Mouse (Mus musculus): Measurements from ENCODE around the gene Trip6. TPM values are rescaled to one million over a fixed set of nuclear protein-coding genes. Genes with fewer than 3 reads are reported as not detected.
A peak's percentile ranks its signal among the peaks of the same experiment; 100 is the strongest.

Trip6 gene
- polyA plus RNA-seq, 1 experiment from 2014 or later = 61.1 TPM

DNA sequence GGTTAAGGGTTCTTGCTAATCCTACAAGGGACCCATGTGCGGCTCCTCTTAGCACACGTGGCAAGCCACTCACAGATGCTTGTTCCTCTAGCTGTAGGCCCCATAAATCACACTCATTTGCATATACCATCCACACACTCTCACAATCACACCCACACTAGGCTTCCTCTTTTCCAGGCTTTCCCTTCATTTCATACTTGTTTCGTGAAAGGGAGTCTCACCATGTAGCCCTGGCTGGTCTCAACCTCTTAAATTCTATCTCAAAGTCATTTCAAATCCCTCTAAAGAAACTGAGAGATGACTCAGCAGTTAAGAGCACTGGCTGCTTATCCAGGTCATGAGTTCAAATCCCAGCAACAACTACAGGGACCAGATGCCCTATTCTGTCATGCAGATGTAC lies 8.4 kb downstream of the Trip6 start:
- Histone ChIP-seq H3K27me3 (ENCODE audit: low read depth, poor library complexity, severe bottlenecking) (no peaks in the 10 kb centered on the region), H3K4me1 (peaks cover 41% of the 10 kb centered on the region), H3K27ac (replicated peaks) (peak overlapping the region; percentile 97; the same call in 1 of the 2 replicates), H3K9me3 (replicated peaks) (0 out of 2 replicates have a peak, but pooled peaks cover 5% of the 10 kb centered on the region), H3K36me3 (peaks cover 78% of the 10 kb centered on the region), H3K4me3 (peak overlapping the region; percentile 98)
- WGBS = 84% methylated on average over 3 of the region's 3 CpGs
- DNase-seq (ENCODE audit: low spot score) = no peak

GRCm38 (mm10) chr5:137304816-137305215 lies 9.4 kb downstream of the Trip6 start:
- DNase-seq (ENCODE audit: low spot score) = no peak
- Histone ChIP-seq H3K4me3 (peak overlapping the region; percentile 98), H3K27me3 (ENCODE audit: low read depth, poor library complexity, severe bottlenecking) (no peaks in the 10 kb centered on the region), H3K36me3 (peaks cover 78% of the 10 kb centered on the region), H3K4me1 (peaks cover 41% of the 10 kb centered on the region), H3K9me3 (replicated peaks) (0 out of 2 replicates have a peak, but pooled peaks cover 5% of the 10 kb centered on the region), H3K27ac (replicated peaks) (peak overlapping the region; percentile 43; the same call in 1 of the 2 replicates)
- WGBS = 91% methylated on average over 4 of the region's 4 CpGs

GRCm38 (mm10) chr5:137304165-137304564 lies 10.0 kb downstream of the Trip6 start:
- Histone ChIP-seq H3K4me1 (peaks cover 41% of the 10 kb centered on the region), H3K36me3 (peaks cover 78% of the 10 kb centered on the region), H3K9me3 (replicated peaks) (0 out of 2 replicates have a peak, but pooled peaks cover 5% of the 10 kb centered on the region), H3K27me3 (ENCODE audit: low read depth, poor library complexity, severe bottlenecking) (no peaks in the 10 kb centered on the region), H3K27ac (replicated peaks) (no peak overlapping the region), H3K4me3 (peak overlapping the region; percentile 98; the same call in 1 of the 2 replicates)
- DNase-seq (ENCODE audit: low spot score) = no peak
- WGBS = 90% methylated on average over 3 of the region's 3 CpGs

DNA sequence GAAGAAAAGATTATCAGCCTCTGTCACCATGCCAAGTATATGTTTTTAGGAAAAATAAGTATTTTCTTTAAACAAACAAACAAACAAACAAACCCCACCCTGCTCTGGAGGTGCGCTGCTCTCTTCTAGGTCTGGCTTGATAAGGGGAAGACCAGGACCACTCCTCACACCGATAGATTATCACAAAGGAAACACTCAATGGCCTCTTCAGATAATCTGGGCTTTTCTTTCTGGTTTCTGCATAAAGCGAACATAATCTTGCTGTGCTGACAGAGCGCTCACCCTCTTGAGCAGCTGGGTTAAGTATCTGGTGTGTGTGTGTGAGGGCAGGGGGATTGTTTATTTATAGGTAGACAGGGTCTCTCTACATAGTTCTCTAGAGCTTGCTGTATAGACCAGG lies 10.6 kb downstream of the Trip6 start:
- H3K4me3 ChIP-seq = no peak overlapping the region
- no peak overlapping the region for H3K27ac ChIP-seq (replicated peaks)
- 91% methylated on average over 4 of the region's 4 CpGs for WGBS
- no peaks in the 10 kb centered on the region for H3K27me3 ChIP-seq (ENCODE audit: low read depth, poor library complexity, severe bottlenecking)
- H3K36me3 ChIP-seq = peaks cover 78% of the 10 kb centered on the region
- H3K4me1 ChIP-seq = peaks cover 41% of the 10 kb centered on the region
- no peak for DNase-seq (ENCODE audit: low spot score)
- no peaks in the 10 kb centered on the region for H3K9me3 ChIP-seq (replicated peaks)

DNA sequence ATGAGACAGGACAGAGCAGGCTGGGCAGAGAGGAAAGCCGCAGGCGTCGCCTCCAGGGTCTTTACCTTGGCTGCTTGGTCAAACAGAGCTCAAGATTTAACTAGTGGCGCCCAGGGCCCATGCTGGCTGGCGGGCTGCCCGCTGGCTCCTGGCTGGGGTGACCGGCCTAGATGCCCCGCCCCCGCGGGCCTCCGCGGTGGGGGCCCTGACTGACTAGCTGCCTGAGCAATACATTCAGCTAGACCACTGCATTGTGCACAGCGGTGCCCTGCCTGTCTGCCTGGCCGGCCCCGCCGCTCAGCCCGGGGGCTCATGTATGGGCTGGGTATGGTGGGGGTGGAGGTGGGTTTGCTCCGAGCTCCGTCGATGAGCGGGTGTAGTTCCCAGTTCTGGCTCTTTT lies 13.0 kb downstream of the Trip6 start:
- H3K27ac ChIP-seq (replicated peaks) = no peak overlapping the region
- 0 out of 2 replicates have a peak overlapping the region, but pooled peaks have one; percentile 1 for H3K4me3 ChIP-seq
- DNase-seq (ENCODE audit: low spot score) = no peak
- no peaks in the 10 kb centered on the region for H3K9me3 ChIP-seq (replicated peaks)
- H3K36me3 ChIP-seq = peaks cover 98% of the 10 kb centered on the region
- H3K4me1 ChIP-seq = peaks cover 29% of the 10 kb centered on the region
- H3K27me3 ChIP-seq (ENCODE audit: low read depth, poor library complexity, severe bottlenecking) = no peaks in the 10 kb centered on the region
- WGBS = 84% methylated on average over 21 of the region's 21 CpGs

GRCm38 (mm10) chr5:137299240-137299639 lies 15.0 kb downstream of the Trip6 start:
- Histone ChIP-seq H3K4me3 (no peak overlapping the region), H3K4me1 (peaks cover 27% of the 10 kb centered on the region), H3K36me3 (peaks cover 95% of the 10 kb centered on the region), H3K27ac (replicated peaks) (no peak overlapping the region), H3K27me3 (ENCODE audit: low read depth, poor library complexity, severe bottlenecking) (no peaks in the 10 kb centered on the region), H3K9me3 (replicated peaks) (no peaks in the 10 kb centered on the region)
- WGBS = 94% methylated on average over 7 of the region's 7 CpGs
- DNase-seq (ENCODE audit: low spot score) = no peak

GRCm38 (mm10) chr5:137297126-137297525 lies 17.1 kb downstream of the Trip6 start:
- H3K27ac ChIP-seq (replicated peaks) = no peak overlapping the region
- whole genome bisulfite sequencing = 92% methylated on average over 14 of the region's 14 CpGs
- H3K4me1 ChIP-seq = peaks cover 39% of the 10 kb centered on the region
- H3K27me3 ChIP-seq (ENCODE audit: low read depth, poor library complexity, severe bottlenecking) = peaks cover 11% of the 10 kb centered on the region
- H3K4me3 ChIP-seq = no peak overlapping the region
- DNase-seq (ENCODE audit: low spot score) = no peak
- H3K9me3 ChIP-seq (replicated peaks) = no peaks in the 10 kb centered on the region
- H3K36me3 ChIP-seq = peaks cover 74% of the 10 kb centered on the region

DNA sequence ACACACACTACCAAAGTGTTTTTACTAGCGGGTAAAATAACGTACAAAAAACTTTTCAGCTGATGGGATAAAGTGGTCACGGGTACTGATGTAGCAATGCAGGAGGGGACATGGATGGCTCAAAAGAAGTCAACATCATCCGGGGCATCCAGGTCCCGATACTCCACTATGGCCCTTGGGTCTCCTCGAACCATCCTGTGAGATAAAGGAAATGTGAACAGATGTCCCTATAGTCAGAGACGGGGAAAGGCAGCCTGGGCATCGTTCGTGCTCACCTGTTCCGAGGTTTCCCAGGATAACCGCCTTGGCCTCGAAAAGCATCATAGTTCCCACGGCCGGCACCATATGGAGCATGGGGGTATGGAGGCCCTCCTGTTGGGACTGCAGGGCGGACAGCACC lies 18.5 kb downstream of the Trip6 start:
- Histone ChIP-seq H3K36me3 (peaks cover 60% of the 10 kb centered on the region), H3K4me1 (peaks cover 40% of the 10 kb centered on the region), H3K9me3 (replicated peaks) (no peaks in the 10 kb centered on the region), H3K27ac (replicated peaks) (no peak overlapping the region), H3K4me3 (peak overlapping the region; percentile 79), H3K27me3 (ENCODE audit: low read depth, poor library complexity, severe bottlenecking) (peaks cover 25% of the 10 kb centered on the region)
- 92% methylated on average over 15 of the region's 15 CpGs for WGBS
- no peak for DNase-seq (ENCODE audit: low spot score)

DNA sequence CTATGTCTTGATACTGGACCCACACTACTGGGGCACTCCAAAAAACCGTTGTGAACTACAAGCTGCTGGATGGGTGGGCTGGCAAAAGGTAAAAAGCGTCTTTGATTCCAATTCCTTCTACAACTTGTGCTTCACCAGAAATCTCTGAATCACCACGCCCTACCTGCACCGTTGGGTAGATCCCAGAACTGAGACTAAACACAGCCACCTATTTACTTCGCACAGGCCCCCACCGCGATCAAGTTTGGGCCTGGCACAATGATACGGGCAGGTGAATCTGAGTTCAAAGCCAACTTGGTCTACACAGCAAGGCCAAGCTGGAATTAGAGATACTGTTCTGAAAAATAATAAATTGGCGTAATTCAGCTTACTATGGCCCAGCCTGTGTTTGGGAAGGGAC lies 18.9 kb downstream of the Trip6 start:
- 86% methylated on average over 9 of the region's 9 CpGs for WGBS
- Histone ChIP-seq H3K4me1 (peaks cover 44% of the 10 kb centered on the region), H3K27ac (replicated peaks) (peak overlapping the region; percentile 94), H3K27me3 (ENCODE audit: low read depth, poor library complexity, severe bottlenecking) (peaks cover 30% of the 10 kb centered on the region), H3K4me3 (peak overlapping the region; percentile 79), H3K9me3 (replicated peaks) (no peaks in the 10 kb centered on the region), H3K36me3 (peaks cover 56% of the 10 kb centered on the region)
- no peak for DNase-seq (ENCODE audit: low spot score)

DNA sequence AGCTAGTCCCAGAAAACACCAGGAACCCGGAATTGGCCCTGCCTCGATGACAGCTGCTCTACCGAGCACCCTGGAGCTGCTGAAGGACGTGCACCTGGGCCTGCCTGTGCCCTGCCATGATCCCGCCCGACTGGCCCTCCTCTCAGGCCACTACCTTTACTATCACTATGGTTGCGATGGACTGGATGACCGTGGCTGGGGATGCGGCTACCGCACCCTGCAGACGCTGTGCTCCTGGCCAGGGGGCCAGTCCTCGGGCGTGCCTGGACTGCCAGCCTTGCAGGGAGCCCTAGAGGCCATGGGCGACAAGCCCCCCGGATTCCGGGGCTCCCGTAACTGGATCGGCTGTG lies 19.5 kb downstream of the Trip6 start:
- Histone ChIP-seq H3K27me3 (ENCODE audit: low read depth, poor library complexity, severe bottlenecking) (peaks cover 35% of the 10 kb centered on the region), H3K27ac (replicated peaks) (peak overlapping the region; percentile 94), H3K4me1 (peaks cover 49% of the 10 kb centered on the region), H3K36me3 (peaks cover 50% of the 10 kb centered on the region), H3K4me3 (peak overlapping the region; percentile 79), H3K9me3 (replicated peaks) (no peaks in the 10 kb centered on the region)
- DNase-seq (ENCODE audit: low spot score) = no peak
- WGBS = 9% methylated on average over 18 of the region's 18 CpGs

DNA sequence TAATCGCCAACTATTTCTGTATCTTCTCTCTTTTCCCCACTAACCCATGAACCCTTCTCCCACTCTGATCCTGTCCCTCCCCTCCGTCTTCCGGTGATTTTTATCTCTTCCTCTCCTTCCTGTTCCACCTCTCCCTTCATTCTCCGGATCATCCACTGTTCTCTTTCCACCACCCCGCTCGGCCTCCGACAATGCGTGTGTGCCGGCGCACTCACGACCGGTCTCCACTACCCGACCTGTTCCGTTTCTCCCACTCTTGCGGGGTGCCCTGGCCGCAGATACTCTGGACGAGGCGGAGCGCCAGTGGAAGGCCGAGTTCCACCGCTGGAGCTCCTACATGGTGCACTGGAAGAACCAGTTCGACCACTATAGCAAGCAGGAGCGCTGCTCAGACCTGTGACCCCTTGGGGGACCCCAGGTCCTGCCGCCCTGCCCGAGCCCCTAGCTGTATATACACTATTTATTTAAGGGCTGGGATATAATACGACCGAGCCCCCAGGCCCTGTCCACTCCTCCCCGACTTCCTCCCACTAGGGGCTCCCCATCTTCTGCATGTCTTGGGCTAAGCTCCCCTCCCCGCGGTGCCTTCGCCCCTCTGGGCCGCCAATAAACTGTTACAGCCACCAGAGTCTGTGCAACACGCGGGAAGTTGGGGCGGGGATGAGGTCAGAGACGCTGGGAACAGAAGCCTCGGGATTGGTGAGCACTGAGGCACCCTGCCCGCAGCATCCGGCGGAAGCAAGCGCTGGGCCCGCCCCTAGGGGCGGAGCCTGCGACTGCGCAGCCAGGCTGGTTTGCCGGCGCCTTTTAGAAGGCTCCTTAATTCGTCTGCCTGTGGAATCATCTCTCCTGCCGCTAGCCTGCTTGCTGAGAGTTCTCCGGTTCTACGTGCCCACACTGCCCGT lies 20.1 kb downstream of the Trip6 start, which contains the start of gene Ufsp1:
Gene Ufsp1, plus strand, starts transcription at position 791 of the 905 bp plus-strand sequence.
- peaks cover 55% of the 10 kb centered on the region for H3K4me1 ChIP-seq
- H3K27me3 ChIP-seq (ENCODE audit: low read depth, poor library complexity, severe bottlenecking) = peaks cover 42% of the 10 kb centered on the region
- peak within 1 kb of the TSS; percentile 79 for H3K4me3 ChIP-seq
- peak within 1 kb of the TSS; percentile 94 for H3K27ac ChIP-seq (replicated peaks)
- no peaks in the 10 kb centered on the region for H3K9me3 ChIP-seq (replicated peaks)
- WGBS = 0% methylated on average over 52 of the region's 52 CpGs
- peak; percentile 95 for DNase-seq (ENCODE audit: low spot score)
- peaks cover 44% of the 10 kb centered on the region for H3K36me3 ChIP-seq

- Histone ChIP-seq H3K4me1 (peaks cover 63% of the 10 kb centered on the region), H3K36me3 (peaks cover 36% of the 10 kb centered on the region), H3K4me3 (peak overlapping the region; percentile 79), H3K9me3 (replicated peaks) (no peaks in the 10 kb centered on the region), H3K27me3 (ENCODE audit: low read depth, poor library complexity, severe bottlenecking) (peaks cover 50% of the 10 kb centered on the region), H3K27ac (replicated peaks) (peak overlapping the region; percentile 94)
- peak; percentile 74 for DNase-seq (ENCODE audit: low spot score)
- 1% methylated on average over 15 of the region's 15 CpGs for WGBS
Observed at GRCm38 (mm10) chr5:137293282-137293681, 20.9 kb downstream of the Trip6 start.

GRCm38 (mm10) chr5:137291381-137291926 lies 22.8 kb downstream of the Trip6 start:
- WGBS = 85% methylated on average over 15 of the region's 15 CpGs
- H3K9me3 ChIP-seq (replicated peaks) = no peaks in the 10 kb centered on the region
- peaks cover 17% of the 10 kb centered on the region for H3K36me3 ChIP-seq
- no peak overlapping the region for H3K27ac ChIP-seq (replicated peaks)
- H3K4me3 ChIP-seq = peak overlapping the region; percentile 23; the same call in 1 of the 2 replicates
- peaks cover 81% of the 10 kb centered on the region for H3K4me1 ChIP-seq
- H3K27me3 ChIP-seq (ENCODE audit: low read depth, poor library complexity, severe bottlenecking) = peaks cover 63% of the 10 kb centered on the region
- DNase-seq (ENCODE audit: low spot score) = no peak
